Mouse (Mus musculus): ENCODE results near the gene Gm20765.
"Not testable (repeated sequence)": the region's sequence is repeated elsewhere in the genome, so short reads cannot be mapped to it uniquely, and the experiment has no call there.

DNA sequence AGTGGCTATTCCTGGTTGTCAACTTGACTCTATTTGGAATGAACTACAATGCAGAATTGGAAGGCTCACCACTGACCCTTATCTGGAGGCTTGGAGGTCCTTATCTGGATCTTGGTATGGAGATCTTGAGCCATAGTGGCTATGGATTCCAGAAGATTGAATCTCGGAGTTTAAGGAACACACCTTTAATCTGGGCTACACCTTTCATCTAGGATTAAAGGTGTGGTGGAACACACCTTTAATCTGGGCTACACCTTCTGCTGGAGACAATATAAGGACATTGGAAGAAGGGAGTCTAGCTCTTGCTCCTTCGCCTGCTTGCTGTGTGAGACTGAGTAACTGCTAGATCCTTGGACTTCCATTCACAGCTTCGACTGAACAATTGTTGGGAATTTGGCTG, 34.1 kb upstream of the Gm20765 start, which contains the start of gene Gm6763:
- TF ChIP-seq POLR2AphosphoS2 (IDR thresholded peaks at IDR 0.05; ENCODE audit: insufficient read length, low read depth); POLR2A (IDR thresholded peaks at IDR 0.05; ENCODE audit: insufficient read length, low read depth); USF1 (IDR thresholded peaks at IDR 0.05; ENCODE audit: low read depth); E2F4 (IDR thresholded peaks at IDR 0.05; ENCODE audit: insufficient read depth); MAX (IDR thresholded peaks at IDR 0.05; ENCODE audit: low read depth); MYOD1 (IDR thresholded peaks at IDR 0.05; ENCODE audit: control insufficient read depth in 1 of 3, insufficient read length in 2 of 3, low read depth in 2 of 3); REST (IDR thresholded peaks at IDR 0.05; ENCODE audit: insufficient read depth, insufficient read length); MYOG (IDR thresholded peaks at IDR 0.05; ENCODE audit: control insufficient read depth in 1 of 3, insufficient read depth in 1 of 3, insufficient read length in 2 of 3, low read depth in 2 of 3); TCF3 (IDR thresholded peaks at IDR 0.05; ENCODE audit: insufficient read length, low read depth); SRF (IDR thresholded peaks at IDR 0.05; ENCODE audit: control insufficient read depth, insufficient read length, low read depth); TCF12 (IDR thresholded peaks at IDR 0.05; ENCODE audit: insufficient read depth, poor library complexity, severe bottlenecking); CEBPB (IDR thresholded peaks at IDR 0.05; ENCODE audit: insufficient read depth, poor library complexity, severe bottlenecking): not testable (repeated sequence)
